Mouse (Mus musculus) forebrain, embryonic 11.5 days (tissue): ENCODE measurements around the gene Fam83g. TPM values are rescaled to one million over a fixed set of nuclear protein-coding genes. Genes with fewer than 3 reads are reported as not detected.
A peak's percentile ranks its signal among the peaks of the same experiment; 100 is the strongest.

Experiments used
- ATAC-seq: fragments of 200-750 bp; cut with Nextera tagmentation; replicated peaks from 2 replicates; pipeline ENCODE4 v1.8.0; 2017; ENCODE audit warnings: moderate TSS enrichment; ENCODE audit not compliant: low FRiP score
- DNase-seq: peaks from one replicate; pipeline ENCODE4 v3.0.0-alpha.2; 2017; ENCODE audit warnings: low spot score
- H3K27ac ChIP-seq: fragments of 300-500 bp; sonication (generic); 2 replicates; pipeline ENCODE4 v1.5.1; 2014; ENCODE audit warnings: low read depth, low read length
- H3K27me3 ChIP-seq: fragments of 300-500 bp; sonication (generic); 2 replicates; pipeline ENCODE4 v1.6.1; 2014; ENCODE audit warnings: mild to moderate bottlenecking, low read length, mixed read lengths; ENCODE audit not compliant: control insufficient read depth, insufficient read depth
- H3K36me3 ChIP-seq: fragments of 300-500 bp; sonication (generic); 2 replicates; pipeline ENCODE4 v1.6.1; 2014; ENCODE audit warnings: mild to moderate bottlenecking, low read length, moderate library complexity, mixed read lengths; ENCODE audit not compliant: control insufficient read depth, insufficient read depth
- H3K4me1 ChIP-seq: fragments of 300-500 bp; sonication (generic); replicated peaks from 2 replicates; pipeline ENCODE4 v1.6.1; 2014; ENCODE audit warnings: low read length, mixed read lengths; ENCODE audit not compliant: control insufficient read depth, insufficient read depth
- H3K4me2 ChIP-seq: fragments of 300-500 bp; sonication (generic); 2 replicates; pipeline ENCODE4 v1.6.1; 2014; ENCODE audit warnings: low read depth, mild to moderate bottlenecking, low read length, moderate library complexity, mixed read lengths; ENCODE audit not compliant: severe bottlenecking
- H3K4me3 ChIP-seq: fragments of 300-500 bp; sonication (generic); 2 replicates; pipeline ENCODE4 v1.5.1; 2014; ENCODE audit warnings: low read depth, low read length
- H3K9ac ChIP-seq: fragments of 300-500 bp; sonication (generic); 2 replicates; pipeline ENCODE4 v1.6.1; 2014; ENCODE audit warnings: low read length
- H3K9me3 ChIP-seq: fragments of 300-500 bp; sonication (generic); 2 replicates; pipeline ENCODE4 v1.6.1; 2016; ENCODE audit warnings: low read length, mixed read lengths; ENCODE audit not compliant: control insufficient read depth
- WGBS: fragments of 180-500 bp; shearing (Covaris S2); extraction: QIAGEN DNeasy Blood & Tissue Kit; methylation state at CpG from one replicate; pipeline ENCODE4 v1.1.7; 2014; 5-methylcytosine and 5-hydroxymethylcytosine counted together
- polyA plus RNA-seq: library from polyadenylated mRNA; unstranded; fragments of >200 nt; fragmentation: Nextera tagmentation; extraction: Ambion mirVana; gene quantifications from 2 replicates; pipeline ENCODE4 v1.2.1, GENCODE M21; 2014

Gene Fam83g
- polyA plus RNA-seq, 1 experiment from 2014 or later: 0.65 TPM

DNA sequence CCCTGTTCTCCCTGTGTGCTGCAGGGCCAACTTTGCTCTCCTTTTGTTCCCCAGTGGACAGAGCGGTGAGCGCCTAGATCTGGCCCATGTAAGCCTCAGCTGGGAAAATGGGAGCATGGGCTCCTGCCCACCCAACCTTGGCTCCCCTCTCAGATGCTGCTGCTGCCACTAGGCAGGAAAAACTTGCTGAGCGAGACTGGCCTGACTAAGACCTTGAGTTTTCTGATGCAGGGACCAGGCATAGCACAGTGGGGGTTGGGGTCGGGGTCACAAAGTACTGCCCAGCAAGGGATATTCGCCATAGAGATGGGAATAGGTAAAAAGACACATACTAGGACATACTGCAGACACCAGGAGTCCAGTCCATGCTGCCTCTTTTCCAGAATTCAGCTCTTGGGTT, 16.6 kb upstream of the Fam83g start:
- ATAC-seq: no peak
- Histone ChIP-seq H3K36me3 (no peaks in the 10 kb centered on the region), H3K4me3 (no peak overlapping the region), H3K4me1 (no peaks in the 10 kb centered on the region), H3K27me3 (no peaks in the 10 kb centered on the region), H3K9ac (no peak overlapping the region), H3K4me2 (no peak overlapping the region), H3K27ac (no peak overlapping the region), H3K9me3 (no peaks in the 10 kb centered on the region)
- no peak for DNase-seq
- 86% methylated on average over 5 of the region's 5 CpGs for WGBS

DNA sequence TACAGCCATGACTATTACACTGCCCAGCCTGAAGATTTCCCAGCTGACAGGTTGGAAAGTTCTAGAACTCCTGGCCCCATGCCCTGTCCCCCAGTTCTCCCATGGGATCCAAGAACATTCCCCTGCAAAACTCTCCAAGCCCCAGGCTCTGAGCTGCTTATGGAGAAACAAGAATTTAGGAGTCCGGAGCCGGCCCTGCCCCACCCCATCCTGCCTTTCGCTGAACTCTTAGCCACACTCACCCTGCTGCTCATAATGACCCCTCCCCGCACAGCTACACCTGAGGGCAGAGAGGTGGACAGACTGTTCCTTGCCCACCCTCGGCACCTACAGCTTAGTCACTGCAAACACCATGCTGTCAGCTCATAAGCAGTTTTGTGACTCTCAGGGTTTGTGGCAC, 16.1 kb upstream of the Fam83g start:
- H3K4me1 ChIP-seq: no peaks in the 10 kb centered on the region
- no peaks in the 10 kb centered on the region for H3K9me3 ChIP-seq
- H3K9ac ChIP-seq: no peak overlapping the region
- H3K27ac ChIP-seq: no peak overlapping the region
- H3K27me3 ChIP-seq: no peaks in the 10 kb centered on the region
- WGBS: 82% methylated on average over 5 of the region's 5 CpGs
- H3K4me2 ChIP-seq: no peak overlapping the region
- no peak for DNase-seq
- H3K4me3 ChIP-seq: no peak overlapping the region
- no peaks in the 10 kb centered on the region for H3K36me3 ChIP-seq
- ATAC-seq: no peak

DNA sequence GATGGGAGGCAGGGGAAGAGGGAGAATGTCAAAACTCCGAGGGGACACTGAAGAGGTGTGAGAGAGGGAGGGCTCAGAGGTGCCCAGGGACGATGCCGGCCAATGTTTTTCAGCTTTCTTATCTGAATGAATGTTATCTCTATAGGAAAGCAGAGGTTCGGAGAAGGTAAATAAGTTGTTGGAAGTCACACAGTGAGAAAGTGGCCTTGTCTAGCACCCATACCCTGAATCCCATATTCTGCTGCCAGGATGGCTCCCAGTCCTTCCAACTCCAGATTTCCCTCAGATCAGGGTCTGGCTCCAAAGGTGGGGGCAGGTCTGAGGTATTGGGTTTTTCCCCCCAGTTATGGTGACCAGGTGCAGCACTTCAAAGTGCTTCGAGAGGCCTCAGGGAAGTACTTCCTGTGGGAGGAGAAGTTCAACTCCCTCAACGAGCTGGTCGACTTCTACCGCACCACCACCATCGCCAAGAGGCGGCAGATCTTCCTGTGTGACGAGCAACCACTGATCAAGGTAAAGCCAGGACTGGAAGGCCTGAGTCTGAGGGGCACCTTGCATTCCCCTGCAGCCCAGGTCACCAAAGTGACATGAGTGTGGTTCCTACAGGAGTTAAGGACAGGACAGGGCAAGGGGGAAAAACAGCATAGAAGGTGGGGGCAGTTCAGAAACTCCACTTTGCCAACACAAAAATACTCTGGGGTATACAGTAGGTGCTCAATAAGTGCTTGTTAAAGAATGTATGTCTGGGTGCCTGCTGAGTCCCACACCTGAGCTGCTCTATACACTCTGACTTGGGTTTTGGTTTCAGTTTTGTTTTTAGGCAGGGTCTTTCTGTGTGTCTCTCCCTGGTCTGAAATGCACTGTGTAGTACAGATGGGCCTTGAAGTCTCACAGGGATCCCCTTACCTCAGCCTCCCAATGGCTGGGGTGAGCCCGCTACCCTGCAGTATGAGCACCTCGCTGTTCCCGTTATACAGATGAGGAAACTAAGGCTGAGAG, 14.1 kb upstream of the Fam83g start:
- H3K36me3 ChIP-seq: no peaks in the 10 kb centered on the region
- no peaks in the 10 kb centered on the region for H3K27me3 ChIP-seq
- H3K27ac ChIP-seq: no peak overlapping the region
- WGBS: 86% methylated on average over 14 of the region's 14 CpGs
- no peak for ATAC-seq
- no peak for DNase-seq
- H3K4me2 ChIP-seq: no peak overlapping the region
- H3K4me3 ChIP-seq: no peak overlapping the region
- H3K4me1 ChIP-seq: peaks cover 4% of the 10 kb centered on the region; the same call in 1 of the 2 replicates
- H3K9ac ChIP-seq: no peak overlapping the region
- H3K9me3 ChIP-seq: no peaks in the 10 kb centered on the region

DNA sequence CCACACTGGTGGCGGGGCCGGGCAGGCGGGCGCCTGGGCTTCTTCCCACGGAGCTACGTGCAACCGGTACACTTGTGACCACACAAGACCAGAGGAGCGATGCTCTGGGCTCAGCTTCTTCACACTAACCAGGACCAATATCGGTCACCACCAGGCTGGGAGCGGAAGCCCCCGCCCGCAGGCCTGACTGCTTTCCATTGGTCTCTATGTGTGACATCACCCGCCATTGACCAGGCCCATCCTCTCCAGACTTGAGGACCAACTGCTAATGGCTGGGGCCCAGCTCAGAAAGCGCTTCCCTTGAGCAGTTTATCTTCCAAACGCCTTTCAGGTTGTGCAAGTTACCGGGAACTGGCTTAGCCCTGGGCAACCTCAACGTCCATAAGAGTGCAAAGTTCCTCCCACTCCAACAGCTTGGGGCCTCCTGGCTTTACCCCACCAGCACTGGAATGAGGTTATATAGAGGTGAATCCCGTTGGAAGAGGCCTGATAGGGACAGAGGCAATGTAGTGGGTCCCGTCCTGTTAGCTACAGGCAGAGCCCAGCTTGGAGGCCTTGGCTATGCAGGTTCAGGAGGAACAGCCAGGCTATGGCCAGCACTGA, 12.0 kb upstream of the Fam83g start:
- no peak for ATAC-seq
- Histone ChIP-seq H3K27ac (no peak overlapping the region), H3K9ac (no peak overlapping the region), H3K4me2 (no peak overlapping the region), H3K4me3 (no peak overlapping the region), H3K27me3 (no peaks in the 10 kb centered on the region), H3K9me3 (no peaks in the 10 kb centered on the region), H3K36me3 (no peaks in the 10 kb centered on the region), H3K4me1 (peaks cover 9% of the 10 kb centered on the region; the same call in 1 of the 2 replicates)
- 64% methylated on average over 19 of the region's 19 CpGs for WGBS
- DNase-seq: no peak

DNA sequence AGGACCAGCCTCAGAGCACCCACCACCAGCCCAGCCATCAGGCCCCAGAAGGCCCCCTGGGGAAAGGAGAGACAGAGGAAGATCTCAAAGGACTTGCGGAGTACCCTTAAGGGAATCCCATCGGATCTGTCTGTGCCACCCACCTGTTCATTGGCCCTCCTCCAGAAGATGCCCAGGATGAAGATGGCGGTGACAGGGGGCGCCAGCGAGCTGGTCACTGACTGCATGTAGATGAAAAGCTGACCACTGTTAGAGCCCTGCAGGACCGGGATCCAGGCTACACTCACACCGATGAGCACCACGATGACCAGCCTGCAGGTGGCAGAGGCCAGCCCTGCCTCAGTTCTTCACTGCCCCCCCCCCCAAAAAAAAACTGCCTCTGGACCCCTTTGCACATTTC, 10.2 kb upstream of the Fam83g start:
- DNase-seq (peak; percentile 67), ATAC-seq (no peak)
- H3K4me3 ChIP-seq: no peak overlapping the region
- WGBS: 31% methylated on average over 8 of the region's 8 CpGs
- no peaks in the 10 kb centered on the region for H3K9me3 ChIP-seq
- no peaks in the 10 kb centered on the region for H3K36me3 ChIP-seq
- H3K9ac ChIP-seq: no peak overlapping the region
- no peaks in the 10 kb centered on the region for H3K27me3 ChIP-seq
- no peak overlapping the region for H3K4me2 ChIP-seq
- no peak overlapping the region for H3K27ac ChIP-seq
- peaks cover 9% of the 10 kb centered on the region; the same call in 1 of the 2 replicates for H3K4me1 ChIP-seq

DNA sequence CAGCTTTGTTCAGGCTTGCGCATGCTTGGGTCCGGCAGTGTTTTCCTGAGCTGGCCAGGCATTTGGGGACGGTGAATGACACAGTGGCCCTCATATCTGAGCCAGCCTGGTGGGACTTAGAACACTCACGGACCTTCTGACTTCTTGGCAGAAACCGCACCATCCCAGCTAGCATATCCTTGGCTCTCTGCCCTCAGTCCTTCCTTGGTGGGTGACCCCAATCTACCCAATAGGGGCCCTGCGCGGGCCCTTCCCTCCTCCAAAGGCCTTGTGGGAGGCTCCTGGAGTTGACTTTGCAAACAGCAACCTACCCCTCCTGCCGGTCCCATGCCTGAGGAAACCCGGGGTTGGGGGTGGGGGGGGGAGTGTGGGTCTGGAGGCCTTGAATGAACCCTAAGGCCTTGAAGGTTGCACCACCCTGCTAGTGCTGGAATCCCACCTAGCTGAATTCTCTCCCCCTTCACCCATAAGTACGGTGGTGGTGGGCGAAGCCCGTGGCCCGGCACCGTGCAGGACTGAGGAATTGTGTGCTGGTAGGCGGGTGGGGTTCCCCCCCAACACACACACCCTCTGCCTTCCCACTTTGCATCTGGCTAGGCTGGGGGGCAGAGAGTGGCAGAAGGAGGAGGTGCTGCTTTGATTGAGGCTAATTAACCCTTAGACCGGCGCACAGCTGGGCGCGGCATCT, 9.6 kb upstream of the Fam83g start:
- DNase-seq (no peak), ATAC-seq (peak; percentile 81)
- Histone ChIP-seq H3K4me3 (no peak overlapping the region), H3K9me3 (no peaks in the 10 kb centered on the region), H3K27me3 (no peaks in the 10 kb centered on the region), H3K4me2 (no peak overlapping the region), H3K27ac (no peak overlapping the region), H3K4me1 (peaks cover 9% of the 10 kb centered on the region; the same call in 1 of the 2 replicates), H3K9ac (no peak overlapping the region), H3K36me3 (no peaks in the 10 kb centered on the region)
- 25% methylated on average over 17 of the region's 19 CpGs for WGBS

DNA sequence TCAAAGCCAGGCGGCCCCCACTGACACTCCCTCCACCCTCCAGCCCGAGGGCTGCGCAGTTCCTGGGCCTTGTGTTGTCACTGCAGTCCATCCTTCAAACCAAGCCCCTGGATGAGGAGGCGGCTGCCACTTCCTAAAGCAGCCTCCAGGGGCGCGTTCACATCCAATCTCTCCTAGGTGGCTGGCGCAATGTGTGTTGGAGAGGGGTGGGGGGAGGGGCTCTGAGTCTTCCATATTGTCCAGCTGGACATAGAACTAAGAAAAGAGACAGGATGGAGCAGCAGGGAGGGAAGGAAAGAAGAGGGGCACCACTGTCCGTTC, 9.1 kb upstream of the Fam83g start:
- H3K27me3 ChIP-seq: no peaks in the 10 kb centered on the region
- H3K9me3 ChIP-seq: no peaks in the 10 kb centered on the region
- ATAC-seq (peak; percentile 90), DNase-seq (peak; percentile 91)
- H3K4me3 ChIP-seq: no peak overlapping the region
- 1% methylated on average over 8 of the region's 8 CpGs for WGBS
- H3K4me1 ChIP-seq: peaks cover 9% of the 10 kb centered on the region; the same call in 1 of the 2 replicates
- H3K36me3 ChIP-seq: no peaks in the 10 kb centered on the region
- H3K4me2 ChIP-seq: peak overlapping the region; percentile 2; the same call in 1 of the 2 replicates
- H3K9ac ChIP-seq: no peak overlapping the region
- no peak overlapping the region for H3K27ac ChIP-seq

DNA sequence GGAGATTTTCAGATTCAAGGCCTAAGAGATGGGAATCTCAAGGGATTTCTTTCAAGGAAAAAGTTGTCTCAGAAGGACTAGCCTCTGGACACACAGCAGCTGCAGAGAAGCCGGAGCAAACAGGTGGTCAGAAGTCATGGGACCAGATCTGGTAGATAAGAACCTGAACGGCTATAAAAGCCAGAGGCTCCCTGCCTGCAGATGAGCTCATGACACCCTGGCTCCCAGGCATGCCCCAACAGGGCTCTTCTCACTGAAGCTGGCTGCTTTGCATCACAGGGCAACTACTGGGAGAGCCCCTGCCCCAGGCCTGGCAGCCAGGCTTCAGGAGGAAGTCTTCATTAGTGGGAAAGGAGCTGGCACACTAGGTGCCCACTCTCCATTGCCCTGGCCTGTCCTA, 8.6 kb upstream of the Fam83g start:
- no peak overlapping the region for H3K4me2 ChIP-seq
- no peaks in the 10 kb centered on the region for H3K36me3 ChIP-seq
- DNase-seq (no peak), ATAC-seq (no peak)
- no peaks in the 10 kb centered on the region for H3K27me3 ChIP-seq
- no peak overlapping the region for H3K9ac ChIP-seq
- H3K9me3 ChIP-seq: no peaks in the 10 kb centered on the region
- H3K4me1 ChIP-seq: peaks cover 9% of the 10 kb centered on the region; the same call in 1 of the 2 replicates
- no peak overlapping the region for H3K4me3 ChIP-seq
- WGBS: 55% methylated on average over 2 of the region's 2 CpGs
- H3K27ac ChIP-seq: no peak overlapping the region
